Mouse (Mus musculus) olfactory bulb, adult 2 months (tissue): Measurements from ENCODE around the gene Cyp2c68. TPM values are rescaled to one million over a fixed set of nuclear protein-coding genes. Genes with fewer than 3 reads are reported as not detected.
"Not testable (repeated sequence)": the region's sequence is repeated elsewhere in the genome, so short reads cannot be mapped to it uniquely, and the experiment has no call there.

Source experiments
- H3K27ac ChIP-seq: fragments of 200-500 bp; 2 replicates; pipeline ENCODE4 v1.5.1; 2012; ENCODE audit warnings: low read depth, low read length; ENCODE audit not compliant: insufficient read depth
- H3K4me1 ChIP-seq: fragments of 200-500 bp; 2 replicates; pipeline ENCODE4 v1.6.1; 2012; ENCODE audit warnings: low read length; ENCODE audit not compliant: control insufficient read depth, insufficient read depth
- H3K4me3 ChIP-seq: fragments of 200-500 bp; 2 replicates; pipeline ENCODE4 v1.5.1; 2012; ENCODE audit warnings: mild to moderate bottlenecking, low read depth, low read length, moderate library complexity; ENCODE audit not compliant: insufficient read depth
- CTCF ChIP-seq: fragments of 200-500 bp; IDR thresholded peaks from 2 replicates; pipeline ENCODE4 v1.5.1; 2012; ENCODE audit warnings: low read depth, mild to moderate bottlenecking, low read length, moderate library complexity; ENCODE audit not compliant: insufficient read depth
- POLR2A ChIP-seq: fragments of 200-500 bp; IDR thresholded peaks from 2 replicates; pipeline ENCODE4 v1.6.1; 2012; ENCODE audit warnings: mild to moderate bottlenecking, low read depth, low read length, moderate library complexity; ENCODE audit not compliant: insufficient read depth
- WGBS: fragments of 180-500 bp; shearing (Covaris S2); methylation state at CpG from one replicate; pipeline ENCODE4 v1.1.7; 2018; 5-methylcytosine and 5-hydroxymethylcytosine counted together
- polyA plus RNA-seq: library from polyadenylated mRNA; stranded (reverse); fragments of >200 nt; gene quantifications from 2 replicates; pipeline ENCODE4 v1.2.4, GENCODE M21; 2012; ENCODE audit warnings: low replicate concordance; ENCODE audit not compliant: missing spikeins, insufficient read depth, insufficient read length

Gene Cyp2c68
- not detected in 2 replicates for polyA plus RNA-seq

DNA sequence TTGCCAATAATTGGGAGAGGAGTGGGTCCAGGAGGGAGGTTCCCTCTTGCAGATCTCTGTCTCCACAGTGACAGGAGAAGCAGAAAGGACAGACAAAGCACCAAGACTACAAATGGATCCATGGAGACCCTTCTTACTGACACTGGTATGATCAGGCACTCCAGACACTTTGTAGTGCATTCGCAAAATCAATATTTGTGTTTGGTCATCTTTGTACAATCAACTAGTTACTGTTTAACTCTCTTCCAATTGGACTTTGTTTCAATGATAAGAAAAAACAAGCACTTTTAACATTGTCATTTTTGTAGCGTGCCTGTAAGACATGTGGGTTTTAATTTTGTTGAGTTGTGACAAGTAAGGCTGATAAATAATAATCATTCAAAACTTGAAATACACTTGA lies at the start of gene Cyp2c68:
Cyp2c68 (minus strand) TSS at position 135 of the 400 bp plus-strand sequence.
- WGBS = 90% methylated on average over 2 of the region's 2 CpGs
- Histone ChIP-seq H3K27ac (no peak within 1 kb of the TSS), H3K4me3 (no peak within 1 kb of the TSS), H3K4me1 (no peaks in the 10 kb centered on the region)
- TF ChIP-seq CTCF (no peak), POLR2A (no peak)

- H3K4me1 ChIP-seq, H3K4me3 ChIP-seq, H3K27ac ChIP-seq: not testable (repeated sequence)
- 77% methylated on average over 2 of the region's 2 CpGs for WGBS
These were observed 44.6 kb upstream of the Cyp2c68 start for GRCm38 (mm10) chr19:39785458-39785857.

DNA sequence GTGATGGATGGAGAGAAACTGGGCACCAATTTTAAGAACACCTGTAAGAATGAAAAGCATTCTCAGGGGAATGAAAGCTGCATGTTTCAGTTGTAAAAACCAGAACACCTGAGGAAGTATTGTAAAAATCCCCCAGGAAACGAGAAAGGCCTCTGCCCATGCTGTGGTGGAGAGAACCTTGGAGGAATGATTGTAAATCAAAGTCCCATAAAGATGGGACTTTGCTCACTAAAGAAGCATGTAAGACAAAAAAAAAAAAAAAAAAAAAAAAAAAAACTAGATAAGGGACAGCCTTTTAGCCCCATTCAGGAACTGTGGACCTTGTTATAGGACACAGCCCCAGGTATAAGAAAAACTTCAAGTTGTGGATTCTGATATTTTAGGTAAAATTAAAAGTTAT lies 4.5 kb upstream of the Cyp2c68 start:
- H3K4me3 ChIP-seq = no peak overlapping the region
- WGBS = 50% methylated on average over 1 of the region's 1 CpGs
- no peak for TF ChIP-seq POLR2A
- TF ChIP-seq CTCF = no peak
- no peak overlapping the region for H3K27ac ChIP-seq
- H3K4me1 ChIP-seq = no peaks in the 10 kb centered on the region

- not testable (repeated sequence) for H3K4me3 ChIP-seq, H3K27ac ChIP-seq, H3K4me1 ChIP-seq
- 41% methylated on average over 1 of the region's 1 CpGs for WGBS
These were observed 3.5 kb upstream of the Cyp2c68 start for GRCm38 (mm10) chr19:39744361-39744760.

DNA sequence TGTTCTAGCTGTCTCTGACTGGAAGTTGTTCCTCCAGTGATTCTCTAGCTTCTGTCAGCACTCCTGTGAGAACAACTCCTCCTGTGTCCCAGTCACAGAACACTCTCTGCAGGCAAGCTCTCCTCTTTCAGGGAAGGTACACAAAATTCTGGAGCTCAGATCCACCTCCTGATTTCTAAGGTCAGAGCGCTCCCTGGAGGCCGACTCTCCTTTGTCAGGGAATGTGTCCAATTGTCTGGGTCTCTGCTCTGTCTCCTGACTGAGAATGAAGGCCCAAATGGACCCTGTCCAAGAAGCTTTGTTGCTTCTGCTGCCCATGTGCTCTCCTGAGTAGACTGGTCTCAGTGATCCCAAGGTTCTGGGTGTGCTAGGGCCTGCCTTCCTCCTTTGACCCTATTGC lies 29.7 kb downstream of the Cyp2c68 start:
- not testable (repeated sequence) for H3K4me3 ChIP-seq, H3K4me1 ChIP-seq, H3K27ac ChIP-seq
- WGBS = 87% methylated on average over 2 of the region's 2 CpGs

DNA sequence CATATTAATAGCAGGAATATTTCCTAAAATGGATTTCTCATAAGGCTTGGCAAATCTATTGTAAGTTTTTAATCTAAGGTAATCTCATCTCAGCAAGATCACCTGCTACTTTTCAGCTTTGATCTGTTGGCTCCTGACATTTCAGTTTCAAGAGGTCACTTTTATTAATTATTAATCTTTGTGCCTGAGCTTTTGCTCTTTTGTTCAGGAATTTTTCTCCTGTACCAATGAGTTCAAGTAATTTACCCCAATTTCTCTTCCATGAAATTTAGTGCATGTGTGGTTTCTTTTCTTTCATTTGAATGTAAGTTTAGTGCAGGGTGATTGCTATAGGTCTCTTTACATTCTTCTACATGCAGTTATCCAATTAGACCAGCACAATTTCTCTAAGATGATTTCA lies 75.2 kb downstream of the Cyp2c68 start:
- not testable (repeated sequence) for H3K27ac ChIP-seq, H3K4me3 ChIP-seq, H3K4me1 ChIP-seq

DNA sequence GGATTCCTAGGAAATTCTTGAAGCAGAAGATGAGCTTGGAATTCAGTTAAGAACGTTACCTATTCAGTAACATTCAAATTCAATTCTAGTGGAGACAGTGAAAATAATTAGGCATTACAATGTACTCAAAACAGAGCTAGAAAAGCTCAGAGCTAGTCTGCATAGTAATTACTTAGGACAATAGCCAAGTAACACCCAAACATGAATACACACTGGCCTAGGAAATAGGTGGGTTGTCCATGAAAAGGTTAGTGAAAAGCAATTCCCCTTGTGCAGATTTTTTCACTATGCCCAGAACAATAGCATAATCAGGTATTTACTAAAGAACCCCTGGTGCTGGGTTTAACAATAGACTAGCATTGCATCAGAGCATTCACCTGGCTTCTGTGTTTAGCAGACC lies 88.5 kb downstream of the Cyp2c68 start:
- Histone ChIP-seq H3K27ac (no peak overlapping the region), H3K4me1 (no peaks in the 10 kb centered on the region), H3K4me3 (no peak overlapping the region)
- TF ChIP-seq CTCF = no peak
- no peak for TF ChIP-seq POLR2A
- WGBS = 22% methylated on average over 1 of the region's 1 CpGs

GRCm38 (mm10) chr19:39648938-39649337 lies 91.9 kb downstream of the Cyp2c68 start, which contains the start of gene Cyp2c67:
Cyp2c67 (minus strand) TSS chr19:39649051.
- Histone ChIP-seq H3K27ac (no peak within 1 kb of the TSS), H3K4me1 (no peaks in the 10 kb centered on the region), H3K4me3 (no peak within 1 kb of the TSS)
- 94% methylated on average over 1 of the region's 1 CpGs for WGBS
- TF ChIP-seq POLR2A = no peak
- no peak for TF ChIP-seq CTCF

DNA sequence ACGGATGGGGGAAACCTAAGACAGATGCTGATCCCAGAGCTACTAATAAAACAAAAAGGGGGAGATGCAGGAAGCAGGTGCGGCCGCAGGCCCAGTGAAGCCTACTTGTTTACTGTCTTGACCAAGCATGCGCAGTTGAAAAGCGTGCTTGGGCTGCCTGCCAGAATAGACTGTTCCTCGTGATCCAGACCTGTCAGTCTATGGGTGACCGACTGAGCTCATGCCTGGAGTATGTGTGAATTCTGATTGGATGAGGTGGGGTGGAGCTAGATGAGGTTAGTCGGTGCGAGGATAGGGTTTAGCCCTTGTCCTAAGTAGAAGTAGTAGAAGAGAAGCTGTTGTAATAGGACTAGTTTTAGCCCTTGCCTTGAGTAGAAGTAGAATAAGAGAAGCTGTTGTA lies 93.3 kb downstream of the Cyp2c68 start:
- Histone ChIP-seq H3K27ac (no peak overlapping the region), H3K4me1 (no peaks in the 10 kb centered on the region), H3K4me3 (no peak overlapping the region)
- TF ChIP-seq CTCF (no peak), POLR2A (no peak)
- 92% methylated on average over 9 of the region's 9 CpGs for WGBS

GRCm38 (mm10) chr19:39644551-39644950 lies 96.3 kb downstream of the Cyp2c68 start:
- not testable (repeated sequence) for H3K4me3 ChIP-seq, H3K27ac ChIP-seq
- 89% methylated on average over 7 of the region's 7 CpGs for WGBS

More at GRCm38 (mm10) chr19:39644551-39644950, 96.3 kb downstream of the Cyp2c68 start:
- H3K4me1 ChIP-seq = not testable (repeated sequence)

Other genes starting within 250 kb of the Cyp2c68 start
- gene Cyp2c39, start 230.2 kb downstream of the Cyp2c68 start, polyA plus RNA-seq = not detected in 2 replicates
- gene Cyp2c67, start 92.0 kb downstream of the Cyp2c68 start, polyA plus RNA-seq = not detected in 2 replicates
- gene Cyp2c40, start 71.8 kb upstream of the Cyp2c68 start, polyA plus RNA-seq = not detected in 2 replicates
- not detected in 2 replicates for gene Cyp2c69, start 145.7 kb upstream of the Cyp2c68 start, polyA plus RNA-seq